Mouse (Mus musculus) thymus, postnatal 10 days (tissue): ENCODE results near the gene Hdc.

Experiments
- DNase-seq, 2 experiments: peaks; one replicate each; pipeline ENCODE4 v3.0.0; 2021; ENCODE audit warnings: low spot score in 2 of 2

Gene Hdc

DNA sequence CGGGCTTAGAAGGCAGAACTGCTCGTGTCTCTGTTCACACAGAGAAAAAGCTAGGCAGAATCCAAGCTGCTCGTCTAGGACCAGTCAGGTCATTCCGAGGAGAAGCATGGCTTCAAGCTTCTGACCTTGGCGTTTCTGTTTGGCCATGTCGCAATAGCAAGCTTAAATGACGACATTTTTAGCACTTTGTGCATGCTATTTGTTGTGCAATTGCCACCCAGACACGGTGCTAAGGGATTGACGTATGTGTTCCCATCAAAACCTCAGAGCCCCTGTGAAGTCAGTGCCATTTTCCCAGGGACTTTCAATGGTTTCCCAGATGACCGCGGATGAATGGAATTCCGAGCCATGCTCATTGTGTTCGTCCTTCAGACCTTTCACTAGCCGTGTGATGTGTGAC, 18.6 kb downstream of the Hdc start:
- DNase-seq = no peak

DNA sequence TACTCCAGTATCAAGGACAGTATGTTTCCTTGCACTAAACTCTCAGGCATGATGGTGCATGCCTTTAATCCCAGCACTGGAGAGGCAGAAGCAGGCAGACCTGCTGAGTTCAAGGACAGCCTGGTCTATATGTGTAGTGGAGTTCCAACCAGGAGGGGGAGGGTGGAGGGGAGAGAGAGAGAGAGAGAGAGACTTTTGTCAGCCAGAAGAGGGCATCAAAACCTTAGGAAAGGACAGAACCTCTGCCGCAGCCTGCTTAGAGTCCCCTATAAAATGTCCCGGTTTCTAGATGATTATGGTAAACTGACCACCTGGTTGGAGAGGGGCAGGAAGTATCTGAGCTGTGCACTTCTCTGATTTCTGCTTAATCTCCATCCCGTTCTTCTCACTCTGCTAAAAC, 20.1 kb downstream of the Hdc start:
- DNase-seq = peak in 1 of 2 experiments; percentile 26

DNA sequence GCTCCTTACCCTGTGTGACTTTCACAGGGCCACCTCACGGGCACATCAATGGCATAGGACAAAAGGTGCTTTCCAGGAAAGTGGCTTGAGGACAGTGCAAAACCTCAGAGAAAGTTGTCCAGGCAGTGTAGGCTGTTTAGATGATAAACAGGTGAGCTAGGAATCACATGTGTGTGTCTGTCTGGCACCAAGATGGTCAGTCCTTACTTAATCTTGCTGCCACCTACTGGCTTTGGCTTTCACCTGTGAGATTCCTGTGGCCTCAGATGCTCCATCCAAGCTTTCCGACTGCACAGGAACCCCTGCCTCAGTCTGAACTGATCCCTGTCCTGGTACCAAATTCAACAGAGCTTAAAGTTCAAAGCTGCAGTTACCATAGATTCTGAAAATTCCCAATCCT, 20.7 kb downstream of the Hdc start:
- no peak for DNase-seq

DNA sequence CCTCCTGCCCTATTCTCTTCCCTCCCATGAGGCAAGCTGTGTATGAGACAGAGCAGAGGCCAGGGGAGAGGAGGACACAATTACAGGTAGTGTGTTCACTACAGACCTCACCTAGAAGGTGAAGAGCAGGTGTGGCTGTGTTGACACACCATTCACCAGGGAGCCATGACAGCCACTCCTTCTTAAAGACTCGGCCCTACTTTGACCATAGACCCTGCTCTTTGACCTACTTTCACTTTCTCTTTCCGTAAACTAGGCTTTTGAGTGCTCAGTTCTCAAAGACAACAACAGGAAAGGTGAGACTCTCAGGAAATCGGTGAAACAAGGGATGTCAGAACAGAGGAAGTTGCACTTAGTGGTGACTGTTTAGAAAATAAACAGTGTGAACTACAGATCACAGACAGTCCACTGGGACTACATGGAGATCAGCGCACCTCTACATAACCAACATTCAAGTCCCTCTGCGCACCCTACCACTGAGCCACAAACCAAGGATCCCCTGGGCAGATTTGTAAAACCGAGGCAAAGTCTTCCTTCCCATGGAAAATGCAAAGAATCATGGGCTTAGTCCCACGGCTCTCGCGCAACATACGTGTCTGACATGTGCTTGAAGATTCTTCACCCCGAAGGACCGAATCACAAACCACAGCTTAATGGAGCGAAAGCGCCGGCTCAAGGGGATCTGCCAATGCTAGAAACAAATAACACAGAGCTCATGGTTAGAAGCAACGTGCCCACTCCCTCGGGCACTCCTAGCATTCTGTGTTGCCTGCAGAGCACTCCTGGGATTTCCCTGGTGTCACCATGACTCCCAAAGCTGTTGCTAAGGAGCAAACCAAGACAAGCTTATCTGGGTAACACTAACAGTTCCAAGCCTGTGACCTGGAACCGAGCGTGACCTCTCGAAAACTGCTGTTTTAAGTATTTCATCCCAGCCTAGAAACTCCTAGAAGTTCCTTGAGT, 21.5 kb downstream of the Hdc start:
- DNase-seq = no peak

DNA sequence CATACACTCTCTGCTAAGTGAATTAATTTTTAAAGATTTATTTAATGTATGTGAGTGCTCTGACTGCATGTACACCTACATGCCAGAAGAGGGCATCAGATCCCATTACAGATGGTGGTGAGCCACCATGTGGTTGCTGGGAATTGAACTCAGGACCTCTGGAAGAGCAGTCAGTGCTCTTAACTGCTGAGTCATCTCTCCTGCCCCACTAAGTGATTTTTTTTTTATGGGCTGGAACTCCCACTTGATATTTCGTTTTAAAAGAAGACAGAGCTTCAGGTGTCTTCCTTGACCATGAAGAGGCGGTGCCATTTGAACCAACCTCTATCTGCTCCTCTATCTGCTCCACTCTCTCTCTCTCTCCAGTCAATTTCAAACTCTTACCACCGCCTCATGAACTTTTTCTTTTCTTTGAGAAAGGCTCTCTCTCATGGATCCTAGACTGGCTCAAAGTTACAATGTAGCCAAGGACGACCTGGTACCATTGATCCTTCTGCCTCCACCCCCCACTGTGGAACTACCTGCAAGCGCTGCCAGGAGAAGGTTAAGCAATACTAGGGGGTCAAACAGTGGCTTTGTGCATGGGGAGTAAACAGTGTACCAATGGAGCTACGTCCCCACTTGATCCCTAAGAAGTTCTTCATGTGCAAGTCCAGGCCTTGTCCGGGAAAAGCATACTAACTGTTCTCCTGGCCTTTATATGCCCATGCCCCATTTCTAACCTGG, 22.6 kb downstream of the Hdc start:
- DNase-seq = no peak

DNA sequence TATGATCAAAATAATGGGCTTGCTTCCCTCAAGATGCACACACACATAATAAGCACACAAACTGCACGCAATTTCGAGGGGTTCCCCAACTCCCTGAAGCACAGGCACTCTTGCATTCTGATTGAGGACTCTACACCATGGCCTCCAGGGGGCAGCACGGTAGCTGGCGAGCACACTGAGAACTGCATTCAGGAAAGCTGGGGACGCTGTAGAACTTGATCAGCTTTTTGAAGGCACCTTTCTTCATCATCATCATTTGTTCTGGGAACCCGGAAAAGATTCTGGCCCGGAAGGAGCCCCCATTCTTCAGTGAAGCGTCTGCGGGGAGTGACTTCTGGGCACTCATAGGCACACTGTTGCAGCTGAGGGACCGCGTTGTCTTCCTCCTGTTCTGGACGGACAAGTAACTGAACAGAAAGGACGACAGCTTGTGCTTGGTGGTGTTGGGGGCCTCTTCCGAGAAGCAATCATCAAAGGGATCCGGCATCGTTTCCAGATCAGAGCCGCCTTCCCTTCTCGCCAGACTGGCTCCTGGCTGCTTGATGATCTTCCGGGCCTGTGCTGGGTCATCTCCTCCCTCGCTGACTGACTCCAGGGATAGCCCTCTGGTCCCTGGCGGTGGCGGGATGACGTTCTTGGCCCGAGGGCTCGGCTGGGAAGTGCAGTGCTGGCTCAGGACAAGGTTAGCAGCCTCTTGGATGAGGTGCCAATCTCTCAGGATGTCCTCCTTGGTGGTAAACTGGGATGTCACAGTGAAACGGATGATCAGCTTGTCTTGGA, 25.1 kb downstream of the Hdc start:
- DNase-seq = peak; percentile 53 to 86

DNA sequence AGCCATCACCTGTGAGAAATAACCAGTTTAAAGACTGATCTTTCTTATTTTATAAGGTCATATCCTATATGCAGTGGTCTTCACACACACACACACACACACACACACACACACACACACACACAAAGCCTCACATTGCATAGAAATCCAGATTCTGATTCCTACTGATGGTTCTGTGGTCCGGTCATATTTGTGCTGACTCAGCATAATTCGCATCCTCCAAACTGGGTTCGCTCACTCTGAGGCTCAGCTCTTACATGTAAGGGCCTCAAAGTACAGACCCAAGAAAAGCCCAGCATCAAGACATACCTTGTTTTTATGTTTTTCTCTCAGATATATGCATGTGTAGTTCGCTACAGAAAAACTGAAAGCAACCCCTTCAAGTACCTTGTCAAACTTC, 27.8 kb downstream of the Hdc start:
- no peak for DNase-seq

DNA sequence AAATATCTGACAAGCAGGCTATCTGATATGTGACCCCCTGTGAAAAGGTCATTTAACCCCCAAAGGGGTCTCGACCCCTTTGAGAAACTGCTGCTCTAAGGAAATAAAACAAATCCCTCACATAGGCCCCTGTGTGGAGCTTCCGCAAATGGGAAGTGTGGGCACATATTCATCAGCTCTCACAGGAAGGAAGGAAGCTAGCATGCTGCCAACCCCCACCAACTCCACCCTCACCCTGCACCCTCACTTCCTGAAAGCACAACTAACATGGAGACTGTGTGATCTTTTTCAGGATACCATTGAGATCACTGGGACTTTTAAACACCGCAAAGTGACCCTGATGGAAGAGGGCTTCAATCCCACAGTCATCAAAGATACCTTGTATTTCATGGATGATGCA, 31.6 kb downstream of the Hdc start:
- DNase-seq = no peak

DNA sequence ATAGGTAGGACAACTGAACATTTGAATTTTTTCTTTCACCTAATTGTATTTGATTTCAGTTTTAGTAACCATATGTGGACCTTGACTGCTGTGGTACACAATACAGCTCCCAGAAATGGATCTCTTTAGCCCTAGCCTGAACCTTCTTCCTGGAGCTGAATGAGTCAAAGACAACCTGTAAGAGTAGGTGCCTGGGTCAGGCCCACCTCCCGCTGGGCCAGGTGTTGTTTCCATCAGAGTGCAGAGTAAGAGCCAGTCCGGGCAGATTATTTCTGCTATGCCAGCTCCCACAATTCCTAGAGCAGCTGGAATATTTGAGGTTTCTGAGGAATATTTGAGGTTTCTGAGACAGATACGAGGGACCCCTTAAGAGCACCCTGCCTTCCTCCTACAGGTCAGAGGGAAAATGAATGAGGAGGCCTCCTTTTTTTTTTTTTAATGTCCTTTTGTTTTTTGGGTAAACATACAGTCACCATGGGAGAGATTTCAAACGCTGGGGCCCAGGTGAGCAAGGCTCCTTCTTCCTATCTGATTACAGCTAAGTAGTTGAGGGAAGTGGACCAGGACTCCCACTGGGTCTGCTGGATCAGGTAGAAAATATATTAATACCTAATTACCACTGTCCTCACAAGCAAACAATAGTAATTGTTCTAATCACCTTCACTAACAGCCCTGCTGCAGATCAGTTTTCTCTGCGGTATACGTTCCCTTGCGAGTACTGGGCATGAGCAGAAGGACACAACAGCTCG, 34.3 kb downstream of the Hdc start:
- no peak for DNase-seq

DNA sequence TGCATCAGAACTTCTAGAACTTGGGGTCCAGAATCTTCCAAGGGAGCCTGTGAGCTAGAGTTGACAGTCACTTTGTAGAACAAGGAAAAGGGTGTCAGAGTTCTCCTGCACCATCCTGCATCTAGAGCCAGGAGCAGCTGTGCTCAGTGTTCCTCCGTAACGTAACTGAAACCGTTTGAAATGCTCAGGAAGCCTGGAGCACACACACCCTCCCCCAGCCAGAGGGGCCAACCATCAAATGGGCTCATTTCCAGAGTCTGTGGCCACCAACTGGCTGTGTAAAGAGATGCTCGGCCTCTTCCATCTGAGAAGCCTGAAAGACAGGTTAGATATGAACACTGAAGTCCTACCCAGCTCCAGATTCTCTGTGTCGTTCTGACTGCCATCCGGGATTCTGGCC, 35.1 kb downstream of the Hdc start:
- DNase-seq = no peak

DNA sequence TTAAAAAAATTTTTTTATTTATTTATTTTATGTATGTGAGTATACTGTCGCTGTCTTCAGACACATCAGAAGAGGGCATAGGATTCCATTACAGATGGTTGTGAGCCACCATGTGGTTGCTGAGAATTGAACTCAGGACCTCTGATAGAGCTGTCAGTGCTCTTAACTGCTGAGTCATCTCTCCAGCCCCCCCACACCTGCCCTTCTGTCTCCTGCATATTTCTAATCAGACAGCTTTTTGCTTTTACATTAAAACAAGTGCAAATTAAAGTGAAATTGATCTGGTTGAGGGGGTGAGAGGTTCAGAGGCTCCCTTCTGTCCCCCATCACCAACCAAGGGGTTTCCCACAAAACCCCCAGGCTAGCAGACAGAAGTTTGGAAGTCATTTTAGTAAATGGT, 39.8 kb downstream of the Hdc start:
- no peak for DNase-seq

DNA sequence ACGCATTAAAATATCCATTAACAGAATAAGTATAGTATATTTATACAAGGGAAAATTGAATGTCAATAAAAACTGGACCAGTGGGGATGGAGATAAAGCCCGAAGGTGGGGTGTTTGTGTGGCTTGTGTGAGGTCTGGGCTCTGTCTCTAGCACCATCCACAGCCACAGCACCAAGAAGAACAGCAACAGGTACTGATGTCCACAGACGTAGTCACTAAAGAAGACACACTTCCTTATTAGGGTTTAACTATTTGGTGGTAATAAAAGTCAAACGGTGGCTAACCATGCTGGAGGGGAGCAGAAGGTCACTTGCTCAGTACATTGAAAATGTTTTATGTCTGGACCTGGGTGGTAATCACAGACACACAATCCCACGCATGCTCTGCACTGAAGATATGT, 41.7 kb downstream of the Hdc start:
- no peak for DNase-seq

DNA sequence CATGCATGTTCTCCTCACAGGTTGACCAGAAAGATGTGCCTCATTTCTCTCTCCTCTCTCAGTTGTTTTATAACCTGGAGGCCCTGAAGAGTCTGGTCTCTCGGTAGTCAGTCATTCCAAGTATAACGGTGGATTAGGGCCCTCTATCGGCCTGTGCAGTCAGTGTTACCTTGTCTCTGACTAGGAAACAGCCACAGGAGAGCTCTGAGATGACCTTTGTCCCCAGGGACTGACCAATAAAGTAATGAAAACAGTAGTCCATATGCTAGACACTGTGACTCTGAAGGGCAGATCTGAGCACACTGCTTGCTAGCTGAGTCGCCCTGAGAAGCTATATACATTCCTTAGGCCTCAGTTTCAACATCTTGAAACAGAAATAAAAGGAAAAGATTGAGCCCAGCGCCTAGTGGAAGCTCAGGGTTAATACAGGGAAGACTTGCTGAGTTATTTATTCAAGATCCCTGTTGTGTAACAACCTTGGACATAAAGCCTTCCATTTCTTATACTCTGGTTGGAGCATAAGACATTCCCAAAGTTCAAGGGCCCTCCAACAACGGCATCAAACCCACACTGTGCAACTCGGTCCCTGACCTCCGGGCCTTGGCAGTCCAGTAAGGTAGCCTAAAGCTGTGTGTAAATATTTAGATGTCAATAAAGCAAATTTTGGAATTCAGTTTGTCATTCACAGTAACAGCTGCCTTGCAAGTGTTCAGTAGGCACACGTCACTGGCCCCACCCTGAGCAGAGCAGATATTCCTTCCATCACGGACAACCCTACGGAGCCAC, 43.5 kb downstream of the Hdc start:
- no peak for DNase-seq

DNA sequence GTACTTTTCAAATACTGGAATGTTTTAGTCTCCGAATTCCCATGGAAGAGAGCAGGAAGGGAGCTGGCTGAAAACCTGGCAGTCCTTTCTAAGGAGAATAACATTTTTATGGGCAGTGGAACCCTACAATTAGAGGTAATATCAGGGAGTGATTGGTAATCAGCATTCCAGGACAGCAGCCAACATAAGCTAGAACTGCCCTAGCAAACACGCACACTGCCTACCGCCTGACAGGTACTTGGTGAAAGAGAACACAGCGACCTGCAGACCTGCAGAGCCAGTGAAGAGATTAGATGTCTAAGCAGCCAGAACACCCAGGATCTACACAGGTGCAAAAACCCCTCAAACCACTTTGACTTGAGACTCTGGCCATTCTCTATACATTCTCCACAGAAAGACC, 46.4 kb downstream of the Hdc start:
- DNase-seq = no peak

DNA sequence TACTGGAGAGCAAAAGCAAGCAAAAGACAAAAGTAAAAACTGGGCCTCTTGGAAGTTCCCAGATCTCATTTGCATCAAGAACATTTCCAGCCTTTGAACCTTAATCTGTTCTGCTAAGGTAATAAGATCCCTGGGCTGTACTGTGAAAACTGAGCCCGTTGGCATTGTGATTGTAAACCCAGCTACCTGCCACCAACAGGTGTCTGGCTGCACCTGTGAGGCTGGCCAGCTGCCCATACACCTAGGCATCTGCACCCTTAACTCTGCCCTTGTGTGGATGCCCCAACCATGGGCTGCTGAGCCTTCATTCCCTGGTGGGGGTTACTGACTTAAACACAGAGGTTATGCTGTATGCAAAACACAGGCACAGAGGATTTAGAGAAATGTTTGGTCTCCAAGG, 46.9 kb downstream of the Hdc start:
- no peak for DNase-seq

DNA sequence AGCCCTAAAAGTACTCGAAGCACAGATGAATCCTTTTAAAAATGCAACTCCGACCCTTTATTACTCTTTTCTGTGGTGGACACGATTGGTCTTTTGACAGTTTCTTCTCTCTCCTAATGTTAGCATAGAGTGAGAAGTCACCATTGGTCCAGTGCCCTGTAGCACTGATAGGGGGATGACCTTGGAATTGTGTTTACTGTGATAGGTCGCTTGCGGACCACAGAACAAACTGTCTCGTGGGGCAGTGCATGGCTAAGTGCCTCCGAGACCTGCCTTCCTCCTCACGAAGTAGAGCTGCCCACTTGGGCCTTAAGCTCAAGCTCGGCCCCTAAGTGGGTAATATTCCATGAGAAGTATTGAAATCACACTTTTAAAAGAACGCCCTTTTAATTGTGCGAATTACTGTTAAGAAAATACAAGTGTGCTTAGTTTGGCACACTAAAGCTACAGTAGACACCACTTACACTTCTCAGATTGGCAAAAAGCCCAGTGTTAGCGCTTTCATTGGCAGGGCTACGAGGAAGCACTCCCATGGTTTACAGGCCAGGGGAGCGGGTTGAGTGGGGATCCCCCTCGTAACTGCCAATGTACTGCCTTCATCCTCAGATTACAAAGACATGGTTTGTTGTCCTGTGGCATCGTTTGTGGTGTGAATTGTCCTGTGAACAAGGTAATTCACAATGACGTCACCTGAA, 55.5 kb downstream of the Hdc start:
- no peak for DNase-seq

DNA sequence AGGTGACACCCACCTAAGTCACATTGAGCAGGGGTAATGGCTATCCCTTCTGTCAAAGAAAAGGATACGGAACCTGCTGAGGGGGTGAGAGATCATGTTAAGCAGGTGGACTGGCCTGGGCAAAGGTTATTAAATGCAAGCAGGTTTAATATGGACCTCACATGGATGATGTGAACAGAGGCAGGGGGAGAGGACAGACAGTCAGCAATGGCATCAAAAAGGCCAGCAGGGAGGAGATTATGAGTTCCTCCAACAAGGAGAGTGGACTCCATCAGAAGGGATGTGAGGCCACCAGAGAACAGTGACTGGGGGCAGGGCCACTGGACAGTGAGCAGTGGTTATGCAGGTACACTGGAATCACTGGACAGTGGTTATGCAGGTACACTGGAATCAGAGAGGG, 59.0 kb downstream of the Hdc start:
- no peak for DNase-seq

DNA sequence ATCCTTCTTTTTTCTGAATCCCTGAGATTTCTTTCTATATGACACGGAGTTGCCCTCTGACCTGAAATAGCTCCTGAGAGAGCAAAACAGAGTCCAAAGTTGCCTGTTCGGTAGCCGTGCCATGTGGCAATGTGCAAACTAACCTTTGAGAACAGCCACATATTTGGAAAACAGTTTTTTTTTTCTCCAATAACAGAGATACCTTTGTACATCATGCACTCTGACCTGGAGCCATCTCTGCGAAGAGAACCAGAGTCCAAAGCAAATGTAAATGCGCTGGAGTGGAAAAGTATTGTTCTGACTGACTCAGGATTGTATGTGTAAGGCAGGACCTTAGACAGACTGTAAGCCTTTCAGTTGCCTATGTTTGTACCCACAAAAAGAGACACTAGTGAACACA, 63.6 kb downstream of the Hdc start:
- no peak for DNase-seq

DNA sequence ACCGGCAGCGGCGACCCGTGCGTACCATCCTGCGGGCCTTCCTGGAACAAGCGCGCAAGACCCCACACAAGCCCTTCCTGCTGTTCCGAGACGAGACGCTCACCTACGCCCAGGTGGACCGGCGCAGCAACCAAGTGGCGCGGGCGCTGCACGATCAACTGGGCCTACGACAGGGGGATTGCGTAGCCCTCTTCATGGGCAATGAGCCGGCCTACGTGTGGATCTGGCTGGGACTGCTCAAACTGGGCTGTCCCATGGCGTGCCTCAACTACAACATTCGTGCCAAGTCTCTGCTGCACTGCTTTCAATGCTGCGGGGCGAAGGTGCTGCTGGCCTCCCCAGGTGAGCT, 65.8 kb downstream of the Hdc start:
- no peak for DNase-seq
